Mouse (Mus musculus): Measurements from ENCODE around the gene Kif19a.

Kif19a gene

GRCm38 (mm10) chr11:114807686-114808427, 42.7 kb downstream of the Kif19a start:
- no peak for DNase-seq (ENCODE audit: low spot score in 2 of 2)

DNA sequence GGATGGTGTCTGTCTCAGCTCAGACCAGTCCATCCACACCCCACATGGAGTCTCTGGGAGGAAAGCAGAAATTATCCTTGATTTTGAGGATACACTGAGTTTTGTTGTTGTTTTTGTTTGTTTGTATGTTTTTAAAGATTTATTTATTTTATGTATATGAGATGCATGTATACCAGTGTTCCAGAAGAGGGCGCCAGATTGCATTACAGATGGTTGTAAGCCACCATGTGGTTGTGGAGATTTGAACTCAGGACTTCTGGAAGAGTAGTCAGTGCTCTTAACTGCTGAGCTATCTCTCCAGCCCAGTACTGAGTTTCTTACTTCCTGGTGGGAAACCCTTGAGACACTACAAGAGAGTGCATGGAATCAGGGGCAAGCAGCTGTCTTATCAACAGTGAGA, 44.2 kb downstream of the Kif19a start:
- no peak for DNase-seq (ENCODE audit: low spot score in 2 of 2)

- no peak for DNase-seq (ENCODE audit: low spot score in 2 of 2)
Measured at GRCm38 (mm10) chr11:114810344-114810743, 45.2 kb downstream of the Kif19a start.

DNA sequence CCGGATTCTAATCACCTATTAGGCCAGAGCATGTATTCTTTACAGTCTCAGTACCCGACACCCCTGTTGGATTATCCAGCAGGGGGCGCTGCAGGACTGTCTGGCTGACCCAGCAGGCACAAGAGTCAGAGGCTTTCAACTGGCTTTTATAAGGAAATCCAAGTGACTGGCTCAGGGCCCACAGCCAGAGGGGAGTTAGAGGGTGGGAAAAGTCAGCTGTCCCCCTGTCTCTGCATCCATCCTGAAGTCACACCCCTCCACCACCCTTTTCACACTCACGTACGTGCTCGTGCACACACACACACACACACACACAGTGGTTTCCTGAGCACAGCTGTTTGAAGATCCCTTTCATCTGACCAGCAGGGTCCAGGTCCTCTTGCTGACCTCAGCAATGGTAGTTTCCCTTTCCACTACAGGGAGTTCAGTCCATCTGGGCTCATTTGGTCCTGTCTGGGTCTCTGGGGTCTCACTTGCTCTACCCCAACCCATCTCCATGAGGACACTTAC, 47.6 kb downstream of the Kif19a start:
- peak; percentile 83 to 93 for DNase-seq (ENCODE audit: low spot score in 2 of 2)

DNA sequence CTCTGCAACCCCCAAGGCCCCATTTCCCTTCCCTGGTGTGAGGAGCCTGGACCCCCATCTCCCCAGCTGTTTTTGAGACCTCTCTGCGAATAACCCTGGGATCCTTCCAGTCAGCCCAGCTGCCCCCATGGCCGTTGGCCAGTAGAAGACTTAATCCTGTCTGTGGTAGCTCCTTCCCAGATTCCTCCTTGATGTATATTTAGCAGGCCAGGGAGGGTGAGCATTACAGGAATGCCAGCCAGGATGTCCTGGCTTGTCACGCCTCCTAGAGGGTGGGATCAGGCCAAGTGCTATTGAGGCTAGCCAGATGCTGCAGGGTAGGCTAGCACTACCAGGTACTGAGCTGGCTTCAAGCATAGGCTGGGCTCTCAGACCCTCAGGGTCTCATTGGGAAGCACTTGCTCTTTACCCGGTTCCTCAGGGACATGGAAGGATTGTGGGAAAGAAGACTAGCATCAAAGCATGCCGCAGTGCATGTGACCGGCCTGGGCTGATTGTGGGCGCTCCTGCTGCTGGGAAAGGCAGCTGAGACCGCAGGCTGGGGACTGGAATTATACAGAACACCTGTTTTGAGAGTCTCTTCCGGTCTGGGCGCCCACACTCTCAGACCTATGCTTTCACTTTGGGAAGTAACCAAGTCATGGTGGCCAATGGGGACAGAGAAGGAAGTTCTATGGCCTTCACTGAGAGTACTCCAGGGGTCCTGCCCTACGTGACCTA, 49.8 kb downstream of the Kif19a start:
- no peak for DNase-seq (ENCODE audit: low spot score in 2 of 2)

DNA sequence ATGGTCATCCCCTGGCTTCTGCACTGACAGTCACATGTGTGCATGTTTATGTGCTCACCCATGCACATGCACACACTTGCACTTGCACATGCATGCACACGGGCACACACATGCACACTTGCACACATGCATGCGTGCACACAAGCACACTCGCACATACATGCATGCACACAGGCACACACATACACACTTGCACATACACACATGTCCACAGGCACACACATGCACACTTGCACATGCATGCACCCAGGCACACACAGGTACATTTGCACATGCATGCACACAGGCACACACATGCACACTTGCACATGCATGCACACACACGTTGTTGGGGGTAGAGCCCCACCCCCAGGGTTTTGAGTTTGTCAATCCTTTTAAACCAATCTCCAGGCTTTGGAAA, 51.7 kb downstream of the Kif19a start:
- DNase-seq (ENCODE audit: low spot score in 2 of 2), result no peak

DNA sequence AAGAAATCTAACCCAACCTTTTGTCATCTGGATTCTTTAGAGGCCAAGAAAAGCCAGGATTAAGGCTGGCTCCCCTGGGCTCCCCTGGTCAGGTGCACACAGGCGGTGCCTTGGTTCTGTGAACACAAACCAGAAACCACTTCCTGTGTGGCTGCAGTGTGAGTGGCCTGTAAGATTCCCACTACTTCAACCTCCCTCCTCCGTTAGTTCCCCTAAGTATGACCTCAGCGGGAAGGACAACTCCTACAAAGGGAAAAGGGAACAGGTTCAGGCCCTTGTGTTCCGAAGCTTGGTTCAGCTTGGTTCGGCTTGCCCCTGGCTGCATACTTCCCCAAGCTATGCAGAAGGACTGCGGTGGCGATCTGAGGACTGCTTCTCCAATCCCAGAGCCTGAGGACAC, 53.0 kb downstream of the Kif19a start:
- DNase-seq (ENCODE audit: low spot score in 2 of 2), result no peak

DNA sequence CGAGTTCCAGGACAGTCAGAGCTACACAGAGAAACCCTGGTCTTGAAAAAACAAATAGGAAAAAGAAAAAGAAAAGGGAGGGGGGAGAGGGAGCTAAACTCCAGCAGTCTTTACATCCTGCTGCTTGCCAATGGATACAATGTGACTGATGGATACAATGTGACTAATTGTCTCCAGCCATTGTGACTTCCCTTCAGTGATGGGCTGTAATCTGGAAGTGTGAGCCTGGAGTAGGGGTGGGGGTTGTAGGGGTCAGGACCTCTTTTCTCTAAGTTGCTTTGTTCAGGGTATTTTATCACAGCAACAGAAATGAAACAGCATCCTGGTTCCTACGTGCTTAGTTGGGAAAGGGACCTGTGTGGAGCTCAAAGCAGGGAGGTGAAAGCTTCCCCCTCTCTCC, 53.9 kb downstream of the Kif19a start:
- no peak for DNase-seq (ENCODE audit: low spot score in 2 of 2)

DNA sequence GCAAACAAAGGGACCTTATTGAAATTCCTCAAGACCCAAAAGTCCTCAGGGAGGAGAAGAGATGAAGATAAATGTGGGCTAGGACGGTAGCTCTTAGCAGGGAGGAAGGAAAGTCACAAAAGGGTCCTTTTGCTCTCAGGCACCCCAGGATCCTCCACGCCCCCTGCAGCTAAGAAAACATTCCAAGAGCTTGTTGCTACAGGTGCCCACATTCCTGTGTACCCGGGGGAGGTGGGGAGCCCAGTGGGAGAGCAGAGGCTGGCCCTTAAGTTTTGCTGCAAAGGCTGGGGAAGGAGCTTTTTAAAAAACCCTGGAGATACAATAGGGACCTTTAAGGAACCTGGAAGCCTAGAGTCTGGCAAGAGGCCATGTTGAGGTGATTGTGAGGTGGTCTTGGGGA, 55.3 kb downstream of the Kif19a start:
- DNase-seq (ENCODE audit: low spot score in 2 of 2), result no peak

GRCm38 (mm10) chr11:114821325-114821724, 56.1 kb downstream of the Kif19a start:
- DNase-seq (ENCODE audit: low spot score in 2 of 2), result no peak

- peak; percentile 92 to 95 for DNase-seq (ENCODE audit: low spot score in 2 of 2)
Measured at GRCm38 (mm10) chr11:114822727-114823126, 57.5 kb downstream of the Kif19a start.

DNA sequence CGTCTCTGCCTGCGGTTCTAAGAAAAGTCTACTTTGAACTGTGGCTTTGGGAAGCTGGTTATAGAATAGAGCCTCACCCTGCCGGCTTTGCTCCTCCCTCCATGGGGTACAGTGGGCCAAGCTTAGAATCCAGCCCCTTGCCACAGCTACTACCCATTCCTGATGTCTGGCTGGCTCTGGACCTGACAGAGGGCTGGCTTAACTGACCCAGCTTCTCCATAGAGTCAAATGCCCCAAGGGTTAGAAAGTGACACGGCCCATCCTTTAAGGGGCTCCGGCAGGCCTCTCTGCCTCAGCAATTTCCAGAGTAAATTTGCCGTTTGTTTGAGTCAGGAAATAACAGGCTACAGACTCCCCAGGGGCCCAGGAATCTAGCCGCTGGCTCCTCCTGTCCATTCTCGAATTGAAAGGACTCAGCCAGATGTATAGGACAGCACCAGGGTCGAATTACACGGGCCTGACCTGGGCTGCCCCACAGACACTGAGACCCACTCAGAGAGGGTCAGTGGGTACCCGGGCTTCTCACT, 58.1 kb downstream of the Kif19a start:
- DNase-seq (ENCODE audit: low spot score in 2 of 2), result no peak

- DNase-seq (ENCODE audit: low spot score in 2 of 2), result no peak
Measured at GRCm38 (mm10) chr11:114826686-114827085, 61.5 kb downstream of the Kif19a start.

- DNase-seq (ENCODE audit: low spot score in 2 of 2), result no peak
Measured at GRCm38 (mm10) chr11:114829499-114830432, 64.6 kb downstream of the Kif19a start.

GRCm38 (mm10) chr11:114830433-114830773, 65.2 kb downstream of the Kif19a start:
- no peak for DNase-seq (ENCODE audit: low spot score in 2 of 2)

DNA sequence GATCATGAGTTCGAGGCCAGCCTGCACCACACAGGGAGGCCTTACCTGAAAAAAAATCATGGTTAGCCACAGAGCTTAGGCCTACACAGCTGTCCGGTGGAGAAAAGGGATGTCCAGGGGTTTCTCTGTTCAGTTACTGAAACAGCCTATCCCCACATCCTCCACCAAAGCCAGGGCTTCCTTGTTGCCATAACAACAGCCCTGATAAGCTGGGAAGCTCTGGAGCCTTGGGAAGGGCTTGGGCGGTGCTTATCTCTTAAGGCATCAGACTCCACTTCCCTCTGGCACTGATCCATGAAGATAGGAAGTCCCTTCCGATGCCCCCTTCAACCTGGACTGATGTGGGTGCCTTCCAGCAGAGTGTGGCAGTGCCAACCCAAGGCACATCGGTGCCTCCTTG, 68.0 kb downstream of the Kif19a start:
- DNase-seq (ENCODE audit: low spot score in 2 of 2), result no peak
